Mouse (Mus musculus): Measurements from ENCODE around the gene Rabepk.
"Not testable (repeated sequence)": the region's sequence is repeated elsewhere in the genome, so short reads cannot be mapped to it uniquely, and the experiment has no call there.

Rabepk gene

GRCm38 (mm10) chr2:34764801-34765200, 34.9 kb downstream of the Rabepk start:
- no peak for DNase-seq (ENCODE audit: low read depth, low spot score)

GRCm38 (mm10) chr2:34762872-34763271, 36.8 kb downstream of the Rabepk start:
- DNase-seq (ENCODE audit: low read depth, low spot score) = peak; percentile 18

GRCm38 (mm10) chr2:34762174-34762573, 37.5 kb downstream of the Rabepk start:
- no peak for DNase-seq (ENCODE audit: low read depth, low spot score)

DNA sequence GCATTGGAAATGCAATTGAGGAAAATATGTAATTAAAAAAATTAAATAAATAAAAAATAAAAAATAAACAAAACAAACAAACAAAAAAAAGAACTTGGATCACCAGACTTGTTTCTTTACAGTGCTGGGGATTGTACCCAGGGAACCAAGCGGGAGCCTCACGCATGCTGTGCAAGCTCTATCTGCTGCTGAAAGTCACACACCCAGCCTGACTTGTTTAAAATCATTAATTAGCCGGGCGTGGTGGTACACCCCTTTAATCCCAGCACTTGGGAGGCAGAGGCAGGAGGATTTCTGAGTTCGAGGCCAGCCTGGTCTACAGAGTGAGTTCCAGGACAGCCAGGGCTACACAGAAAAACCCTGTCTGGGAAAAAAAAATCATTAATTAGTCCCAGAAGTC, 38.4 kb downstream of the Rabepk start:
- not testable (repeated sequence) for DNase-seq (ENCODE audit: low read depth, low spot score)

DNA sequence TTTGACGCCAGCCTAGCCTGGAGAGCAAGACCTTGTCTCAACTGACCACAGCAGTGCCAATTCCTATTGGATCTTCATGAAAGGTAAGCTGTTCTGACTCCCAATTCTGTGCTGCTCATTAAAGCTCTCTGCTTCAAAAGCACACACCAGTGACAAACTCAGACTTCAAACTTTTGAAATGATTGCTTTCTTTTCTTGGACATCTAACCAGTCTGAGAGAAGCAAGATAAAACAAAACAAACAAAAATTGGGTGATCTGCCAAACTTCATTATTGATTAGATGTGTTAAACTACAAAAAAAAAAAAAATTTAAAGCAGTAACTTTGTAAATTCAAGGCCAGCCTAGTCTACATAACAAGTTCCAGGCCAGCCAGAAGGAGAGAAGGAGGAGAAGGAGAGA, 42.4 kb downstream of the Rabepk start:
- DNase-seq (ENCODE audit: low read depth, low spot score) = no peak

DNA sequence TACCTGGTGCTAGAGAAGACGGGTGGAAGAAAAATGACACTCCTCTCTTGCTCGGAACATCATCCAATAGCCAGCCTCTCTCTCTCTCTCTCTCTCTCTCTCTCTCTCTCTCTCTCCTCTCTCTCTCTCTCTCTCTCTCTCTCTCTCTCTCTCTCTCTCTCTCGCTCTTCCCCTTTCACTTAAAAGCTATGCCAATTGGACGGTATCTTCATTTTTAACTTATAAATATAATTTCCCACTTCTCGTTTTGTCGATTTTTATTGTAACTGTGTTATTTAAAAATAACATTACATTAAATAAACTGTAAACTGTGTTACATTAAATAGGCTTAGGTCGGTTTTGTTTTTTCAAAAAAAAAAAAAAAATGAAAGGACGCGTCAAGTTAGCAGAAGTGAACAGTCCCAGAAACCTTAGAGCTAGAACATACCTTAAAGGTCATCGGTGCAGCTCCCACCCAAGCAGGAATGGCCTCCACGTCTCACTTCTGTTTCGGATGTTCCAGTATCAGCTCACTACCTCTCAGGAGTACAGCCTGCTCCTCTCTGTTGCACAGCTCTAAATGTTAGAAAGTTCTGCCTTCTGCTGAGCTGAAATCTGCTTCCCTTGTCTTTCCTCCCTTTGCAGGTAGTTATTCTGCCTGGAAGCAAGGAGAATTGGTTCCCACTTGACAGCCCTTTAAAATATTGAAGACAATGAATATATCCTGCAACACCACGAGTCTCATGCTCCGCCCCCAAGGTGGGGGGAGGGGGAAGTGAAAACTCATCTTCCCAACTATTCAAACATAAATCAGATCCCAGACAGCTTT, 45.0 kb downstream of the Rabepk start, which contains the start of gene Gapvd1:
Gene Gapvd1, minus strand, starts transcription at position 682 of the 808 bp plus-strand sequence.
- DNase-seq (ENCODE audit: low read depth, low spot score) = peak; percentile 53

DNA sequence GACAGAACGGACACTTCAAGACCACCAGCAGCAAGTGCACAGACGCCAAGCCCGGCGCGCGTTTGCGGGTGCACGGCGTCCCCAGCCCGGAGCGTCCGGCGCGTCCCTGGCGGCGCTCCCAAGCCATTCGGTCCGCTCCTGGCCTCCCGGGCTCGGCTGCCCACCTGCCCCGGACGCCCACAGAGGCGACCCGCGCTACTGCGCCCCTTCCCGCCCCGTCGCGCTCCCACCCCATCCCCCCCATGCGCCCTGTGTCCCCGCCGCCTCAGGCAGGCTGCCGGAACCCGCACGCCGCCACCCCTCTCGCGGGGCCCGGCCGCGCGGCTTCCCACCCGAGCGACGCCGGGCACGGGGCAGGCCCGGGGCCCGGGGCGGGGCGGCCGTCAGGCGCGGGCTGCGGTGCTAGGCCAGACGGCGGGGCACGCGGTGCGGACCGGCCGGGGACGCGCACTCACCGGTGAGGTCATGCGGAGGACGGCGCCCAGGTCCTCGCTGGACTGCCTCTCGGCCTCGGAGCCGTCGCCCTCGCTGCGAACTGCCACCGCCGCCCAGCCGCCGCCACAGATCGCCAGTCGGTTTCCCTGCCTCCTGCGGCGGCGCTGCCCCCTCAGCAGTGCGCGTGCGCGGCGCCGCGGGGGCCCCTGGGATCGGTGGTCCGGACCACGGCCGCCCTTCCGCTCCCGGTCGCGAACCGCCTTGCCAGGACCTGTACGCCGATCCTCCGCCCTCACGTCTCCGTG, 45.7 kb downstream of the Rabepk start:
- peak; percentile 89 for DNase-seq (ENCODE audit: low read depth, low spot score)

GRCm38 (mm10) chr2:34750245-34750644, 49.5 kb downstream of the Rabepk start:
- no peak for DNase-seq (ENCODE audit: low read depth, low spot score)

DNA sequence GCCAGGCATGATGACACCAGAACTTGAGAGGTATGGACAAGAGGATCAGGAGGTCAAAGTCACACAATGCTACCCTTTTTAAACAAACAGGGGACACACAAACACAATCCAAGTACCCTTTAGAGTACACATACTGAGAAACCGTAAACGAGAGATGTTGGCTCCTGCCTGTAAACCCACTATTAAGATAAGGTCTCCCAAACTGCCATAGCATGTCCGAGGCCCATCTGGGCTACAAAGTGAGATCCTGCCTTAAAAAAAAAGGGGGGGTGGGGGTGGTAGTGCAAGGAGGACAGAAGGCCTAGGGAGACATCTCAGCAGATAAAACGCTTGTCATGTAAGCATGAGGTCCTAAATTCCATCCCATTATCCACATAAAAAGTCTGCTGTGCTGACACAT, 51.2 kb downstream of the Rabepk start:
- no peak for DNase-seq (ENCODE audit: low read depth, low spot score)

GRCm38 (mm10) chr2:34745673-34746072, 54.0 kb downstream of the Rabepk start:
- peak; percentile 36 for DNase-seq (ENCODE audit: low read depth, low spot score)

- peak; percentile 14 for DNase-seq (ENCODE audit: low read depth, low spot score)
These were observed 55.2 kb downstream of the Rabepk start for GRCm38 (mm10) chr2:34744476-34744875.

DNA sequence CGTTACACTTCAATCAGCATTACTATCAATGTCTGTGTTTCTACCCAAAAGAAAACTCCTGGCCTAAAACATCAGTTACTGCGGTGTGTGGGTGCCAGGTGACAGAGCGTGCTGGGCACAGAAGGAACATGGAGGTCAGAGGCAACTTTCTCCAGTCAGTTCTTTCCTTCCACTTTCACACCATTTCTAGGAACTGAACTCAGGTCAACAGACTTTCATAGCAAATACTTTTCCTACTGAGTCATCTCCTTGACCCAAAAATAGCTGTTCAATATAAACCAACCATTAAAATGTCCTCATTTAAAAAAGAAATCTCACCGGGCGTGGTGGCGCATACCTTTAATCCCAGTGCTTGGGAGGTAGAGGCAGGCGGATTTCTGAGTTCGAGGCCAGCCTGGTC, 57.0 kb downstream of the Rabepk start:
- DNase-seq (ENCODE audit: low read depth, low spot score) = no peak

GRCm38 (mm10) chr2:34741390-34742159, 58.1 kb downstream of the Rabepk start:
- no peak for DNase-seq (ENCODE audit: low read depth, low spot score)

GRCm38 (mm10) chr2:34739684-34740391, 59.9 kb downstream of the Rabepk start:
- no peak for DNase-seq (ENCODE audit: low read depth, low spot score)

DNA sequence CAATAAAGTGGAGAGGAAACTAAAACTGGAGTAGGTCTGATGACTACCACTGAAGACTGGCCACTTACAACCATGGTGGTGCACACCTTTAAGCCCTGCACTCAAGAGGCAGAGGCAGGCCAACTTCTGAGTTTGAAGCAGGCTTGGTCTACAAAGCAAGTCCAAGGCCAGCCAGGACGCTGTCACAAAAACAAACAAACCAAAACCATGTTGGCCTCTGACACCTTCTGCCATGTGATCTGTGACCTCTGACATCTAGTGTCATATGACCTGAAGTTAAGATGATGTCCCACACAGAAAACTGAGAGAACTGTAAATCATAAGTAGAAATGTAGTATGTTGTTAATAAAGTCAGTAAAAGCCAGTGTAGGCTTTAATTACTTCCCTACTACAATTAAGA, 61.8 kb downstream of the Rabepk start:
- DNase-seq (ENCODE audit: low read depth, low spot score) = no peak

GRCm38 (mm10) chr2:34736626-34737025, 63.1 kb downstream of the Rabepk start:
- DNase-seq (ENCODE audit: low read depth, low spot score) = no peak

Measured in CD4-positive, CD25-positive, alpha-beta regulatory T cell, adult 2 months (primary cell).